ENCODE assay signal across 29 mouse cellular contexts in the genomic region with DNA sequence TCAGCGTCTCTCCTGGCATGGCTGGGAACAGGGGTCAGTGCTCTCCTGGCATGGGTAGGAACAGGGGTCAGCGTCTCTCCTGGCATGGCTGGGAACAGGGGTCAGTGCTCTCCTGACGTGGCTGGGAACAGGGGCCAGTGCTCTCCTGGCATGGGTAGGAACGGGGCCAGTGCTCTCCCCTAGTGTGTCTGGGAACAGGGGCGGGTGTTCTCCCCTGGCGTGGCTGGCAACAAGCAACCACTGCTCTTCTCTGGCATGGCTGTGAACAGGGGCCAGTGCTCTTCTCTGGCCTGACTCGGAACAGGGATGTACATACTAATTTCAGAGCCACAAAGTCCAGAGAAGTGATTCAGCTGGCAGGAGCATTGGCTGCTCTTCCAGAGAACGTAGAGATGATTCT.
DNase-seq lines count a peak whose midpoint lies in the region; ATAC-seq lines count a peak whose summit lies in the region.
"Had no signal": no experiment of that assay in that cellular context is flagged by ENCODE, and none has a peak within 500 bp of the region (broad histone marks: within the 10 kb centered on the region; RNA-seq: fewer than 3 reads in every experiment).

No protein-coding gene starts in this region.

- 72% methylated on average over 8 of the region's 8 CpGs for WGBS in heart, embryonic 11.5 days (ENCODE audit: insufficient replicate concordance)
- WGBS in hindbrain, embryonic 16.5 days = 79% methylated on average over 8 of the region's 8 CpGs
- WGBS in hindbrain, embryonic 13.5 days = 83% methylated on average over 8 of the region's 8 CpGs
- WGBS in limb, embryonic 12.5 days = 88% methylated on average over 8 of the region's 8 CpGs
- 89% methylated on average over 8 of the region's 8 CpGs for WGBS in limb, embryonic 10.5 days

- no peak for ATAC-seq in heart, embryonic 11.5 days (replicated peaks; ENCODE audit: insufficient number of reproducible peaks, low FRiP score, low TSS enrichment)
- peak; percentile 56; the same call in 1 of the 2 replicates for ATAC-seq in hindbrain, embryonic 16.5 days
- no peak for ATAC-seq in hindbrain, embryonic 13.5 days (ENCODE audit: low FRiP score)
- no peak for ATAC-seq in limb, embryonic 12.5 days (ENCODE audit: insufficient number of reproducible peaks, insufficient read depth, low FRiP score, low TSS enrichment, low read depth)
- ATAC-seq: CD4-positive, CD25-positive, alpha-beta regulatory T cell, adult 4 months had no signal

- no peak overlapping the region for H3K9ac ChIP-seq in heart, embryonic 11.5 days (ENCODE audit: low read depth, low read length)
- no peak overlapping the region for H3K9ac ChIP-seq in hindbrain, embryonic 16.5 days (ENCODE audit: low read depth, low read length)
- H3K9ac ChIP-seq in hindbrain, embryonic 13.5 days = no peak overlapping the region
- H3K9ac ChIP-seq in limb, embryonic 12.5 days (replicated peaks) = 0 out of 2 replicates have a peak overlapping the region, but pooled peaks have one; percentile 4
- H3K9ac ChIP-seq: embryonic facial prominence, embryonic 13.5 days; forebrain, embryonic 12.5 days; hindbrain, embryonic 12.5 days; liver, embryonic 14.5 days; midbrain, embryonic 12.5 days had no signal

- no peak overlapping the region for H3K4me2 ChIP-seq in heart, embryonic 11.5 days
- H3K4me2 ChIP-seq in hindbrain, embryonic 16.5 days (ENCODE audit: low read length) = no peak overlapping the region
- H3K4me2 ChIP-seq in hindbrain, embryonic 13.5 days = no peak overlapping the region
- H3K4me2 ChIP-seq in limb, embryonic 12.5 days = no peak overlapping the region
- H3K4me2 ChIP-seq: embryonic facial prominence, embryonic 13.5 days; forebrain, embryonic 12.5 days; hindbrain, embryonic 12.5 days; midbrain, embryonic 12.5 days had no signal

- H3K27ac ChIP-seq in heart, embryonic 11.5 days (ENCODE audit: low read depth, low read length) = no peak overlapping the region
- no peak overlapping the region for H3K27ac ChIP-seq in hindbrain, embryonic 16.5 days (ENCODE audit: low read depth, low read length)
- H3K27ac ChIP-seq in hindbrain, embryonic 13.5 days = no peak overlapping the region
- H3K27ac ChIP-seq in limb, embryonic 12.5 days = no peak overlapping the region
- H3K27ac ChIP-seq in limb, embryonic 10.5 days = no peak overlapping the region
- H3K27ac ChIP-seq: embryonic facial prominence, embryonic 13.5 days; forebrain, embryonic 12.5 days; gastrocnemius, adult 2 months; heart, adult 2 months; hindbrain, embryonic 12.5 days; layer of hippocampus, adult 2 months; left cerebral cortex, adult 2 months; liver, embryonic 14.5 days; midbrain, embryonic 12.5 days had no signal

- no peak overlapping the region for H3K4me3 ChIP-seq in heart, embryonic 11.5 days (ENCODE audit: low read depth, low read length)
- no peak overlapping the region for H3K4me3 ChIP-seq in hindbrain, embryonic 16.5 days (ENCODE audit: low read length)
- H3K4me3 ChIP-seq in hindbrain, embryonic 13.5 days = no peak overlapping the region
- H3K4me3 ChIP-seq in limb, embryonic 12.5 days (replicated peaks) = no peak overlapping the region
- no peak overlapping the region for H3K4me3 ChIP-seq in limb, embryonic 10.5 days
- H3K4me3 ChIP-seq: embryonic facial prominence, embryonic 13.5 days; forebrain, embryonic 12.5 days; gastrocnemius, adult 2 months; heart, adult 2 months; hindbrain, embryonic 12.5 days; layer of hippocampus, adult 2 months; left cerebral cortex, adult 2 months; midbrain, embryonic 12.5 days had no signal

- no peaks in the 10 kb centered on the region for H3K4me1 ChIP-seq in heart, embryonic 11.5 days (ENCODE audit: control insufficient read depth, insufficient read depth, low read length)
- no peaks in the 10 kb centered on the region for H3K4me1 ChIP-seq in hindbrain, embryonic 16.5 days (ENCODE audit: control insufficient read depth, insufficient read depth, low read depth, low read length)
- H3K4me1 ChIP-seq in hindbrain, embryonic 13.5 days (replicated peaks) = no peaks in the 10 kb centered on the region; the same call in 1 of the 2 replicates
- H3K4me1 ChIP-seq in limb, embryonic 12.5 days (replicated peaks) = peaks cover 2% of the 10 kb centered on the region
- peaks cover 16% of the 10 kb centered on the region; the same call in 1 of the 2 replicates for H3K4me1 ChIP-seq in limb, embryonic 10.5 days
- H3K4me1 ChIP-seq: hindbrain, embryonic 12.5 days had no signal

- H3K27me3 ChIP-seq in heart, embryonic 11.5 days (ENCODE audit: control insufficient read depth, insufficient read depth, low read length) = no peaks in the 10 kb centered on the region
- no peaks in the 10 kb centered on the region for H3K27me3 ChIP-seq in hindbrain, embryonic 16.5 days (replicated peaks; ENCODE audit: control insufficient read depth, insufficient read depth, low read length)
- H3K27me3 ChIP-seq in hindbrain, embryonic 13.5 days = no peaks in the 10 kb centered on the region
- H3K27me3 ChIP-seq in limb, embryonic 12.5 days = no peaks in the 10 kb centered on the region
- H3K27me3 ChIP-seq in limb, embryonic 10.5 days (ENCODE audit: low read depth, poor library complexity, severe bottlenecking) = no peaks in the 10 kb centered on the region
- H3K27me3 ChIP-seq: embryonic facial prominence, embryonic 13.5 days; forebrain, embryonic 12.5 days had no signal

- DNase-seq in heart, adult 11 months = peak; percentile 89
- DNase-seq in limb, embryonic 10.5 days (ENCODE audit: low spot score) = no peak
- peak; percentile 14 for DNase-seq in 3134 (ENCODE audit: extremely low read depth, insufficient read length, low spot score)
- DNase-seq in gastrocnemius, adult 18-20 months (ENCODE audit: low spot score) = no peak
- DNase-seq: adrenal gland, postnatal 14 days; cerebellum, adult 11 months; cerebellum, adult 9-10 months; cerebellum, postnatal 36 days; gastrocnemius, adult 2 months; gastrocnemius, postnatal 36 days; kidney, adult 18-20 months; lung, adult 2 months; lung, postnatal 10 days; retina, postnatal 1 day; right cerebral cortex, postnatal 14 days; thymus, postnatal 4 days had no signal

- H3K9me3 ChIP-seq in heart, embryonic 11.5 days (replicated peaks; ENCODE audit: control insufficient read depth, low read length) = no peaks in the 10 kb centered on the region
- H3K9me3 ChIP-seq in hindbrain, embryonic 16.5 days (ENCODE audit: control insufficient read depth, low read length) = no peaks in the 10 kb centered on the region
- no peaks in the 10 kb centered on the region for H3K9me3 ChIP-seq in hindbrain, embryonic 13.5 days
- no peaks in the 10 kb centered on the region for H3K9me3 ChIP-seq in limb, embryonic 12.5 days
- no peaks in the 10 kb centered on the region for H3K9me3 ChIP-seq in limb, embryonic 10.5 days (replicated peaks)
- H3K9me3 ChIP-seq: embryonic facial prominence, embryonic 13.5 days; forebrain, embryonic 12.5 days; hindbrain, embryonic 12.5 days; midbrain, embryonic 12.5 days had no signal

- H3K36me3 ChIP-seq in heart, embryonic 11.5 days (ENCODE audit: control insufficient read depth, insufficient read depth, low read length) = no peaks in the 10 kb centered on the region
- H3K36me3 ChIP-seq in hindbrain, embryonic 16.5 days (ENCODE audit: control insufficient read depth, insufficient read depth, low read length) = no peaks in the 10 kb centered on the region
- no peaks in the 10 kb centered on the region for H3K36me3 ChIP-seq in hindbrain, embryonic 13.5 days
- H3K36me3 ChIP-seq in limb, embryonic 12.5 days = no peaks in the 10 kb centered on the region
- H3K36me3 ChIP-seq in limb, embryonic 10.5 days = no peaks in the 10 kb centered on the region
- H3K36me3 ChIP-seq: embryonic facial prominence, embryonic 13.5 days; forebrain, embryonic 12.5 days; hindbrain, embryonic 12.5 days; midbrain, embryonic 12.5 days had no signal

Comparison
In these comparisons a context has a peak if more than half of its experiments do, and no peak if none do; other contexts are left out.
1. DNase-seq: peak in heart, adult 11 months (single experiment) and 3134 (single experiment); none in limb, embryonic 10.5 days (single experiment) and gastrocnemius, adult 18-20 months (single experiment).